Mouse (Mus musculus) bone marrow, adult 2 months (tissue): ENCODE data around the gene Fscn1. TPM values are rescaled to one million over a fixed set of nuclear protein-coding genes. Genes with fewer than 3 reads are reported as not detected.
A peak's percentile ranks its signal among the peaks of the same experiment; 100 is the strongest.

Experiments
- H3K27ac ChIP-seq: fragments of 200-500 bp; 2 replicates; pipeline ENCODE4 v1.5.1; 2012; ENCODE audit warnings: low read depth, mild to moderate bottlenecking, control low read depth, inconsistent platforms, low read length; ENCODE audit not compliant: control insufficient read depth, poor library complexity, insufficient read depth
- H3K4me1 ChIP-seq: fragments of 200-500 bp; 2 replicates; pipeline ENCODE4 v1.6.1; 2011; ENCODE audit warnings: low read length; ENCODE audit not compliant: control insufficient read depth, insufficient read depth
- H3K4me3 ChIP-seq: fragments of 200-500 bp; replicated peaks from 2 replicates; pipeline ENCODE3; 2011; ENCODE audit warnings: mild to moderate bottlenecking, low read depth, low read length, control low read depth; ENCODE audit not compliant: control insufficient read depth
- CTCF ChIP-seq: fragments of 200-500 bp; IDR thresholded peaks from 2 replicates; pipeline ENCODE4 v1.5.1; 2011; ENCODE audit warnings: low read length, control low read depth; ENCODE audit not compliant: control insufficient read depth, insufficient read depth
- POLR2A ChIP-seq: fragments of 200-500 bp; IDR thresholded peaks from 2 replicates; pipeline ENCODE4 v1.6.1; 2011; ENCODE audit warnings: low read depth, mild to moderate bottlenecking, control low read depth, low read length, borderline replicate concordance; ENCODE audit not compliant: control insufficient read depth
- WGBS: fragments of 180-500 bp; shearing (Covaris S2); methylation state at CpG from one replicate; pipeline ENCODE4 v1.1.7; 2018; 5-methylcytosine and 5-hydroxymethylcytosine counted together
- polyA plus RNA-seq: library from polyadenylated mRNA; stranded (reverse); fragments of >200 nt; gene quantifications from 2 replicates; pipeline ENCODE4 v1.2.4, GENCODE M21; 2011; ENCODE audit warnings: low replicate concordance; ENCODE audit not compliant: missing spikeins, insufficient read depth, insufficient read length

Gene Fscn1
- polyA plus RNA-seq, 1 experiment: 15.2 TPM

DNA sequence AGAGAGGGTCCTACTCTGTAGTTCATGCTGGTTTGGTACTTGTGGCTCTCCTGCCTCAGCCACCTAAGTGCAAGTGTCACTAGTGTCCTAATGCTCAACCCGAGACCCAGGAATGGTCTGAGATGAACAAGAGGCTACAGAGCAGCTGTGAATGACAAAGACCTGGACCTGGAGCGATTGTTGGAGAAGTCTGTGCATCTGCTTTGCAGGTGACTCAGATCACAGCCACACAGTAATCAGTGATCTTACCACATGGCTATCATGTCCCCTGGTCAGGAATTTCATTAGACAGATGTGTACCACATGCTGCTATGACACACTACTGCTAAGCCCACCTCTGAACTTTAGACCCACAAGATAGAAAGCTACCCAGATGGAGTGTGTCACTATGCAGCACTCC, 34.6 kb downstream of the Fscn1 start:
- Histone ChIP-seq H3K27ac (no peak overlapping the region), H3K4me1 (peaks cover 1% of the 10 kb centered on the region; the same call in 1 of the 2 replicates), H3K4me3 (no peak overlapping the region)
- TF ChIP-seq CTCF: no peak
- no peak for TF ChIP-seq POLR2A
- 89% methylated on average over 2 of the region's 2 CpGs for WGBS

- Histone ChIP-seq H3K4me3 (no peak overlapping the region), H3K27ac (no peak overlapping the region)
- WGBS: 73% methylated on average over 9 of the region's 9 CpGs
These were observed 37.4 kb downstream of the Fscn1 start for GRCm38 (mm10) chr5:142997526-142997925.

GRCm38 (mm10) chr5:142998171-142998570, 38.0 kb downstream of the Fscn1 start:
- H3K4me3 ChIP-seq: no peak overlapping the region
- H3K27ac ChIP-seq: no peak overlapping the region
- H3K4me1 ChIP-seq: peaks cover 1% of the 10 kb centered on the region; the same call in 1 of the 2 replicates
- no peak for TF ChIP-seq POLR2A
- TF ChIP-seq CTCF: no peak
- WGBS: 80% methylated on average over 2 of the region's 2 CpGs

More at GRCm38 (mm10) chr5:142997526-142997925, 37.4 kb downstream of the Fscn1 start:
- TF ChIP-seq CTCF: no peak
- no peak for TF ChIP-seq POLR2A
- H3K4me1 ChIP-seq: peaks cover 1% of the 10 kb centered on the region; the same call in 1 of the 2 replicates

DNA sequence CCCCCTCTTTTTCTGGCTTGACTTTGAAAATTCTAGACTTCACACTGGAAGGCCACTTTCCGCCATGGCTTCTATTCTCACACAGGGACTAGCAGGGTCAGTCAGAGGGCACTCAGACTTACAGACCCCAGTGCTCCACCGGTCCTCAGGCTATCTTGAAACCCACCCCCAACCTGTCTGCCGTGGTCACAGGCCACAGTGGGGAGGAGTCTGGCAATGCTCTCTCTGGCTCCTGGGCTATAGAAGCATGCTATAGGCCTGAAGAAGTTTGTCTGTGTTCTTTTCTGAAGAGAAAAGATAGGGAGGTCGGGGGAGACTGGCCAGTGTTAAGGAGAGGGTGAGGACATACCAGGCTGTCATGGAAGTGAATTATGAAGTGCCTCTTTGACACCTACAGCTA, 39.9 kb downstream of the Fscn1 start:
- TF ChIP-seq CTCF: no peak
- TF ChIP-seq POLR2A: no peak
- Histone ChIP-seq H3K4me1 (peaks cover 1% of the 10 kb centered on the region; the same call in 1 of the 2 replicates), H3K27ac (no peak overlapping the region), H3K4me3 (no peak overlapping the region)
- 76% methylated on average over 4 of the region's 4 CpGs for WGBS

DNA sequence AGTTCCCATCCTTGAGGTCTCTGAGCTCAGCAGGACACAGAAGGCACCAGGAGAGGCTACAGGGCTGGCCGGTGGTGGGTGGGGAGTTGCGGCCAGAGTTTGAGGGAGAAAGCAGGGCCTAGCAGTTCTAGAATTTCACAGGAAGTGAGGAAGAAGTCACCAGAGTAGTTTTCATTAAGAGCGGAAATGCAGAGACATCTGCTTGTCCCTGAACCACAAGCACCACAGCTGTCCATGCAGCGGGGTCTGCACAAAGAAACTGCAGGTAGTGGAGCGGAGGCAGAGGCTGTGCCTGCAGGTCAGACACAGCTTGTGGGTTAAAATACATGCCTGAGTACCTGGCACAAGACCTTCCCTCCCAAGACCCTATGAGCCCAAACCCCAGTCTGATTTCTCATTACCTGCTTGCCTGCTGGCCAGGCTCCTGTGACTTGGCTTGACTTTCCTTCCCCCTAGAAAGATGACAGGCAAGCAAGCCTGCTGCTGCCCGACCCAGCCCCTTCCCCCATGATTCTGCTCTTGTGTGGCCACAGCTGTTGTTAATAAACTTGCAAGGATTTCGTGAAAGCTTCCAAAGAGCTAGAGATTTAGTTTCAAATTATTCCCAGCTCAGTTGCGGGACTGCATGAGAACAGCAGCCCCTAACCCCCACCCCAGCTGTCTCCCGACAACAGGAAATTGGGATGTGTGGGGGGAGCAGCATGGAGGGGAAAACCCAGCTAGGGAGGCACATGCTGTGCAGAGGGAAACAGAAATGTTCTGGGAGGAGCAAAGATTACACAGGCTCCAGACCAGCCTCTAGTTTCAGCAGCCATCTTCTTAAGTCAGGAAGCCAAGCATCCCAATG, 40.7 kb downstream of the Fscn1 start:
- TF ChIP-seq CTCF (no peak), POLR2A (no peak)
- WGBS: 70% methylated on average over 9 of the region's 9 CpGs
- H3K4me3 ChIP-seq: no peak overlapping the region
- peaks cover 1% of the 10 kb centered on the region; the same call in 1 of the 2 replicates for H3K4me1 ChIP-seq
- peak overlapping the region; percentile 41 for H3K27ac ChIP-seq

DNA sequence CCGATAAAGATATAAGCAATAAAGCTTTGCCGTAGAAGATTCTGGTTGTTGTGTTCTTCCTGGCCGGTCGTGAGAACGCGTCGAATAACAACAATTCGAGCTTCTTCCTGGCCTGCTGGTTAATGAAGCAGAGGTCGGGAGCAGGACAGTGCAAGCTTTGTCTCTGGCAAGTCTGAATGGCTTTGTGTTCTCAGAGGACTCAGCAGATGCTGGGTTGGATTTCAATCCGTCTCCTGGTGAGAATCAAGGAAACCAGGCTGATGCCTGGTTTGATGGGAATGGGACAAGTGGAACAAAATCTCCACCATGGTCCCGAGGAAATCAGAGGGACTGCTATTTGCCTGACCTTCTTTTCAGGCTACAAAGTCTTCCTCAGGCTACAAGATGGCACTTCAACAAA, 49.2 kb downstream of the Fscn1 start:
- Histone ChIP-seq H3K4me3 (no peak overlapping the region), H3K4me1 (no peaks in the 10 kb centered on the region), H3K27ac (no peak overlapping the region)
- TF ChIP-seq POLR2A (no peak), CTCF (no peak)
- 96% methylated on average over 11 of the region's 11 CpGs for WGBS

- WGBS: 63% methylated on average over 5 of the region's 5 CpGs
- no peak for TF ChIP-seq CTCF
- TF ChIP-seq POLR2A: no peak
- Histone ChIP-seq H3K4me3 (no peak overlapping the region), H3K4me1 (no peaks in the 10 kb centered on the region), H3K27ac (no peak overlapping the region)
These were observed 57.3 kb downstream of the Fscn1 start for GRCm38 (mm10) chr5:143017401-143017800.

Other genes with a start within 250 kb of the Fscn1 start
- gene Tnrc18, start 142.7 kb upstream of the Fscn1 start, polyA plus RNA-seq: 24.3 and 57.5 TPM in 2 replicates
- gene Fbxl18, start 64.9 kb upstream of the Fscn1 start, polyA plus RNA-seq: 4.6 and 10.8 TPM in 2 replicates
- 3,846 and 7,097 TPM in 2 replicates for gene Actb, start 53.6 kb upstream of the Fscn1 start, polyA plus RNA-seq
- gene Rnf216, start 152.7 kb downstream of the Fscn1 start, polyA plus RNA-seq: 17.5 and 28.5 TPM in 2 replicates
- gene Olfr718-ps1, start 187.2 kb downstream of the Fscn1 start, polyA plus RNA-seq: not detected in 2 replicates
- 3.8 and 6.9 TPM in 2 replicates for gene Rbak, start 220.4 kb downstream of the Fscn1 start, polyA plus RNA-seq
- gene Spdye4b, start 220.7 kb downstream of the Fscn1 start, polyA plus RNA-seq: not detected in 2 replicates